12 mouse cellular contexts compared by ENCODE assay signal in genomic region chr5:92817122-92817822, GRCm38 (mm10).
DNase-seq lines count a peak whose midpoint lies in the region; ATAC-seq and TF ChIP-seq lines count a peak whose summit lies in the region.
"Had no signal": no experiment of that assay in that cellular context is flagged by ENCODE, and none has a peak within 500 bp of the region (broad histone marks: within the 10 kb centered on the region; RNA-seq: fewer than 3 reads in every experiment).

No protein-coding gene starts in this region.

- H3K27ac ChIP-seq in forebrain, embryonic 13.5 days = 0 out of 2 replicates have a peak overlapping the region, but pooled peaks have one; percentile 36
- H3K27ac ChIP-seq in forebrain, embryonic 10.5 days = no peak overlapping the region
- H3K27ac ChIP-seq in lung, embryonic 14.5 days (ENCODE audit: low read depth) = 0 out of 2 replicates have a peak overlapping the region, but pooled peaks have one; percentile 5
- H3K27ac ChIP-seq: liver, embryonic 12.5 days; midbrain, embryonic 12.5 days had no signal

- no peak for TF ChIP-seq CTCF in lung, embryonic 14.5 days (IDR thresholded peaks at IDR 0.05; ENCODE audit: low read depth)
- TF ChIP-seq CTCF in lung, adult 2 months (IDR thresholded peaks at IDR 0.05; ENCODE audit: insufficient read depth, low read length) = no peak

- H3K4me3 ChIP-seq in forebrain, embryonic 13.5 days = no peak overlapping the region
- H3K4me3 ChIP-seq in forebrain, embryonic 10.5 days = no peak overlapping the region
- H3K4me3 ChIP-seq in lung, embryonic 14.5 days (ENCODE audit: low read depth, low read length) = no peak overlapping the region
- H3K4me3 ChIP-seq in lung, adult 2 months (replicated peaks; ENCODE audit: extremely low read depth, low read depth, low read length) = no peak overlapping the region
- H3K4me3 ChIP-seq: liver, embryonic 12.5 days; midbrain, embryonic 12.5 days had no signal

- H3K9ac ChIP-seq in forebrain, embryonic 13.5 days = no peak overlapping the region
- no peak overlapping the region for H3K9ac ChIP-seq in lung, embryonic 14.5 days
- H3K9ac ChIP-seq: liver, embryonic 12.5 days; midbrain, embryonic 12.5 days had no signal

- H3K4me1 ChIP-seq in forebrain, embryonic 13.5 days = peaks cover 22% of the 10 kb centered on the region
- H3K4me1 ChIP-seq in forebrain, embryonic 10.5 days = peaks cover 48% of the 10 kb centered on the region
- peaks cover 6% of the 10 kb centered on the region for H3K4me1 ChIP-seq in lung, embryonic 14.5 days (ENCODE audit: insufficient read depth)
- peaks cover 12% of the 10 kb centered on the region for H3K4me1 ChIP-seq in lung, adult 2 months (ENCODE audit: control insufficient read depth, insufficient read depth, low read length)
- H3K4me1 ChIP-seq: liver, embryonic 12.5 days had no signal

- no peak for ATAC-seq in forebrain, embryonic 13.5 days
- peak; percentile 24; the same call in 1 of the 2 replicates for ATAC-seq in lung, embryonic 14.5 days (ENCODE audit: insufficient read depth)
- ATAC-seq in CD4-positive, CD25-positive, alpha-beta regulatory T cell, adult 4 months = no peak
- ATAC-seq: liver, embryonic 12.5 days had no signal

- no peaks in the 10 kb centered on the region for H3K27me3 ChIP-seq in forebrain, embryonic 13.5 days
- H3K27me3 ChIP-seq in forebrain, embryonic 10.5 days (ENCODE audit: poor library complexity, severe bottlenecking) = no peaks in the 10 kb centered on the region
- no peaks in the 10 kb centered on the region for H3K27me3 ChIP-seq in lung, embryonic 14.5 days (ENCODE audit: insufficient read depth, low read length)
- H3K27me3 ChIP-seq: liver, embryonic 12.5 days; midbrain, embryonic 12.5 days had no signal

- no peaks in the 10 kb centered on the region for H3K36me3 ChIP-seq in forebrain, embryonic 13.5 days (ENCODE audit: poor library complexity, severe bottlenecking)
- H3K36me3 ChIP-seq in forebrain, embryonic 10.5 days (replicated peaks) = peaks cover 11% of the 10 kb centered on the region; the same call in 1 of the 2 replicates
- H3K36me3 ChIP-seq in lung, embryonic 14.5 days (ENCODE audit: insufficient read depth) = no peaks in the 10 kb centered on the region
- H3K36me3 ChIP-seq: liver, embryonic 12.5 days; midbrain, embryonic 12.5 days had no signal

- no peak overlapping the region for H3K4me2 ChIP-seq in forebrain, embryonic 13.5 days
- H3K4me2 ChIP-seq in lung, embryonic 14.5 days = no peak overlapping the region
- H3K4me2 ChIP-seq: liver, embryonic 12.5 days; midbrain, embryonic 12.5 days had no signal

- TF ChIP-seq POLR2A in lung, adult 2 months (IDR thresholded peaks at IDR 0.05; ENCODE audit: borderline replicate concordance, extremely low read depth, low read depth, low read length) = no peak

- whole genome bisulfite sequencing in forebrain, embryonic 13.5 days = 79% methylated on average over 11 of the region's 11 CpGs
- WGBS in forebrain, embryonic 10.5 days = 89% methylated on average over 11 of the region's 11 CpGs
- 52% methylated on average over 11 of the region's 11 CpGs for WGBS in lung, embryonic 14.5 days
- WGBS in lung, adult 2 months = 47% methylated on average over 11 of the region's 11 CpGs

- H3K9me3 ChIP-seq in forebrain, embryonic 13.5 days (replicated peaks) = no peaks in the 10 kb centered on the region
- no peaks in the 10 kb centered on the region for H3K9me3 ChIP-seq in forebrain, embryonic 10.5 days
- H3K9me3 ChIP-seq in lung, embryonic 14.5 days (ENCODE audit: low read depth, low read length) = no peaks in the 10 kb centered on the region
- H3K9me3 ChIP-seq: liver, embryonic 12.5 days; midbrain, embryonic 12.5 days had no signal

- no peak for DNase-seq in forebrain, embryonic 10.5 days (ENCODE audit: extremely low spot score, low spot score)
- DNase-seq in lung, embryonic 14.5 days = peak; percentile 24
- DNase-seq in lung, adult 2 months = no peak
- DNase-seq in lung, postnatal 10 days = peak; percentile 55
- no peak for DNase-seq in gastrocnemius, postnatal 4 days (ENCODE audit: low spot score in 2 of 2)
- no peak for DNase-seq in cerebellum, adult 18-20 months
- DNase-seq: adrenal gland, postnatal 25 days; gastrocnemius, postnatal 14 days had no signal

Comparison
In these comparisons a context has a peak if more than half of its experiments do, and no peak if none do; other contexts are left out.
1. DNase-seq: peak in lung, embryonic 14.5 days (single experiment) and lung, postnatal 10 days (single experiment); none in forebrain, embryonic 10.5 days (single experiment), lung, adult 2 months (single experiment), gastrocnemius, postnatal 4 days (0 of 2) and cerebellum, adult 18-20 months (0 of 2).